24 mouse cellular contexts compared by ENCODE assay signal in the genomic region with DNA sequence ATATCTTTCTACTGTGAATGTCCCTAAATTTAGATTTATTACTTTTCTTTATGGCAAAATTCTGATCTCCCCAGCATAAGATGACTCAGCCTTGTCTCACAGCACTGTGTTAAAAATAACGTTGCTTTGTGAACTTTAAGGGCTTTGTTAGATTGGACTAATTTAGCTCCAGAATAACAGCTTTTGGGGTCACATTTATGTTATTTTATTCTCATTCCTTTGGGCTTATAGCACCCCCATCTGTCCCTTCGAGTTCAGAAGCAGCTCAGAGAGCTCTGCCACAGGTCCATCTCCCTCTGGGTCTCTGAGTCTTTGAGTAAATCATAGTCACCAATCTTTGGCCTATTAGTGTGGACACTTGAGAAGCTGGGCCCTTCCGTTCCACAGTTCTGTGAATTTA. TPM values are rescaled to one million over a fixed set of nuclear protein-coding genes. Genes with fewer than 3 reads are reported as not detected.
DNase-seq lines count a peak whose midpoint lies in the region; ATAC-seq and TF ChIP-seq lines count a peak whose summit lies in the region.
"Had no signal": no experiment of that assay in that cellular context is flagged by ENCODE, and none has a peak within 500 bp of the region (broad histone marks: within the 10 kb centered on the region; RNA-seq: fewer than 3 reads in every experiment).

No protein-coding gene starts in this region.

- H3K4me3 ChIP-seq in heart, adult 2 months: no peak overlapping the region
- H3K4me3 ChIP-seq in lung, postnatal 0 days (ENCODE audit: low read depth, low read length): no peak overlapping the region
- no peak overlapping the region for H3K4me3 ChIP-seq in lung, adult 2 months (replicated peaks; ENCODE audit: extremely low read depth, low read depth, low read length)
- H3K4me3 ChIP-seq: embryonic facial prominence, embryonic 12.5 days; forebrain, embryonic 15.5 days; heart, embryonic 12.5 days; hindbrain, embryonic 12.5 days; limb, embryonic 10.5 days; liver, embryonic 12.5 days; neural tube, embryonic 12.5 days had no signal

- TF ChIP-seq POLR2A in heart, adult 2 months (IDR thresholded peaks at IDR 0.05; ENCODE audit: insufficient read depth, low read depth, low read length): no peak
- no peak for TF ChIP-seq POLR2A in lung, adult 2 months (IDR thresholded peaks at IDR 0.05; ENCODE audit: borderline replicate concordance, extremely low read depth, low read depth, low read length)

- CTCF ChIA-PET in Patski (lab: Charles Lee): no interaction called here

- peak; percentile 22 for TF ChIP-seq CTCF in heart, adult 2 months (IDR thresholded peaks at IDR 0.05)
- TF ChIP-seq CTCF in lung, postnatal 0 days (IDR thresholded peaks at IDR 0.05): peak; percentile 15; the same call in 1 of the 2 replicates
- no peak for TF ChIP-seq CTCF in lung, adult 2 months (IDR thresholded peaks at IDR 0.05; ENCODE audit: insufficient read depth, low read length)
- TF ChIP-seq CTCF in Patski (IDR thresholded peaks at IDR 0.05): peak; percentile 11

- H3K4me2 ChIP-seq in lung, postnatal 0 days (replicated peaks; ENCODE audit: low read depth, low read length): no peak overlapping the region
- H3K4me2 ChIP-seq: embryonic facial prominence, embryonic 12.5 days; forebrain, embryonic 15.5 days; heart, embryonic 12.5 days; hindbrain, embryonic 12.5 days; liver, embryonic 12.5 days; lung, embryonic 14.5 days; midbrain, embryonic 11.5 days; neural tube, embryonic 12.5 days had no signal

- no peaks in the 10 kb centered on the region for H3K79me2 ChIP-seq in heart, adult 2 months (replicated peaks; ENCODE audit: control insufficient read depth, insufficient read depth, low read length)

- in situ Hi-C loops in Patski (cut with MboI; ENCODE audit: low pct_unique_long_range_greater_than_20kb): no loop called here

- no peak for ATAC-seq in lung, postnatal 0 days
- no peak for ATAC-seq in Patski
- ATAC-seq: activated CD4-positive, CD25-positive, alpha-beta regulatory T cell, adult 4 months; forebrain, embryonic 15.5 days; inflammation-experienced regulatory T-cells, adult 6 months; liver, embryonic 12.5 days had no signal

- 58% methylated on average over 3 of the region's 3 CpGs for WGBS in heart, adult 2 months
- WGBS in lung, postnatal 0 days: 49% methylated on average over 3 of the region's 3 CpGs
- 56% methylated on average over 3 of the region's 3 CpGs for WGBS in lung, adult 2 months

- no peaks in the 10 kb centered on the region for H3K36me3 ChIP-seq in heart, adult 2 months (ENCODE audit: control insufficient read depth, insufficient read depth, low read length)
- no peaks in the 10 kb centered on the region for H3K36me3 ChIP-seq in lung, postnatal 0 days (ENCODE audit: insufficient read depth, low read length)
- H3K36me3 ChIP-seq: liver, embryonic 12.5 days had no signal

- no peak overlapping the region for H3K27ac ChIP-seq in heart, adult 2 months
- H3K27ac ChIP-seq in lung, postnatal 0 days (ENCODE audit: low read length): no peak overlapping the region
- H3K27ac ChIP-seq: embryonic facial prominence, embryonic 12.5 days; forebrain, embryonic 15.5 days; hindbrain, embryonic 12.5 days; limb, embryonic 10.5 days; liver, embryonic 12.5 days; neural tube, embryonic 12.5 days had no signal

- no peak overlapping the region for H3K9ac ChIP-seq in heart, adult 2 months (ENCODE audit: low read depth, low read length)
- H3K9ac ChIP-seq in lung, postnatal 0 days (replicated peaks; ENCODE audit: low read depth): no peak overlapping the region
- H3K9ac ChIP-seq: embryonic facial prominence, embryonic 12.5 days; forebrain, embryonic 15.5 days; heart, embryonic 12.5 days; hindbrain, embryonic 12.5 days; liver, embryonic 12.5 days; lung, embryonic 14.5 days; neural tube, embryonic 12.5 days had no signal

- no peaks in the 10 kb centered on the region for H3K4me1 ChIP-seq in heart, adult 2 months (ENCODE audit: control insufficient read depth, insufficient read depth, low read length)
- no peaks in the 10 kb centered on the region for H3K4me1 ChIP-seq in lung, postnatal 0 days (ENCODE audit: insufficient read depth, low read depth, low read length)
- no peaks in the 10 kb centered on the region for H3K4me1 ChIP-seq in lung, adult 2 months (ENCODE audit: control insufficient read depth, insufficient read depth, low read length)
- H3K4me1 ChIP-seq: embryonic facial prominence, embryonic 12.5 days; forebrain, embryonic 15.5 days; heart, embryonic 12.5 days; hindbrain, embryonic 12.5 days; limb, embryonic 10.5 days; liver, embryonic 12.5 days; neural tube, embryonic 12.5 days had no signal

- no peak for TF ChIP-seq EP300 in heart, adult 2 months (IDR thresholded peaks at IDR 0.05; ENCODE audit: insufficient read depth, low read depth, low read length)
- TF ChIP-seq EP300 in lung, postnatal 0 days (IDR thresholded peaks at IDR 0.05): no peak

- H3K27me3 ChIP-seq in heart, adult 2 months (ENCODE audit: control insufficient read depth, insufficient read depth, low read length): no peaks in the 10 kb centered on the region
- no peaks in the 10 kb centered on the region for H3K27me3 ChIP-seq in lung, postnatal 0 days (replicated peaks; ENCODE audit: insufficient read depth, low read length)
- no peaks in the 10 kb centered on the region for H3K27me3 ChIP-seq in Patski
- H3K27me3 ChIP-seq: embryonic facial prominence, embryonic 12.5 days; forebrain, embryonic 15.5 days; heart, embryonic 12.5 days; hindbrain, embryonic 12.5 days; liver, embryonic 12.5 days; neural tube, embryonic 12.5 days had no signal

- no peak for DNase-seq in heart, adult 2 months
- DNase-seq in heart, adult 11 months: no peak
- no peak for DNase-seq in lung, postnatal 0 days (ENCODE audit: low spot score)
- DNase-seq in lung, adult 2 months: no peak
- no peak for DNase-seq in Patski (ENCODE audit: low read depth, low spot score)
- DNase-seq in adrenal gland, postnatal 10 days: no peak
- DNase-seq in neural tube, embryonic 10.5 days (ENCODE audit: extremely low spot score, low spot score): no peak
- DNase-seq: cerebellum, adult 9-11 months; heart, postnatal 14 days; layer of hippocampus, postnatal 36 days; lung, embryonic 14.5 days; lung, postnatal 4 days; thymus, adult 18-20 months; thymus, postnatal 4 days had no signal

- POLR2A ChIA-PET in Patski (lab: Charles Lee): no interaction called here

- no peaks in the 10 kb centered on the region for H3K9me3 ChIP-seq in lung, postnatal 0 days (ENCODE audit: low read length)
- H3K9me3 ChIP-seq: embryonic facial prominence, embryonic 12.5 days; forebrain, embryonic 15.5 days; heart, embryonic 12.5 days; hindbrain, embryonic 12.5 days; limb, embryonic 10.5 days; liver, embryonic 12.5 days; neural tube, embryonic 12.5 days had no signal

- intact Hi-C loops in heart, adult 2 months (cut with DNase I): no loop called here

RNA-seq across cellular contexts. Expression of gene Ddias, which starts 36.1 kb away (rescaled TPM):
- total RNA-seq in heart, adult 2 months (2021): under 1 TPM; 0.30 to 0.44 TPM
- polyA plus RNA-seq in heart, adult 2 months (2012; rRNA removed): 0.09 and 0.16 TPM in 2 replicates
- polyA plus RNA-seq in lung, postnatal 0 days (2015; fragmentation: Nextera tagmentation; extraction: Ambion mirVana): 1.1 and 1.5 TPM in 2 replicates
- 0.03 and 0.07 TPM in 2 replicates for polyA plus RNA-seq in lung, adult 2 months (2012; rRNA removed)
- polyA plus RNA-seq in Patski (2021): 6.5 TPM
- total RNA-seq in adrenal gland, postnatal 10 days (2021): 1 to 10 TPM; 1.7 to 3.4 TPM

RNA-seq across cellular contexts. Expression of gene Prcp, which starts 36.4 kb away (rescaled TPM):
- 10 to 100 TPM; 10.1 to 10.2 TPM for total RNA-seq in heart, adult 2 months (2021)
- 13.2 and 18.8 TPM in 2 replicates for polyA plus RNA-seq in heart, adult 2 months (2012; rRNA removed)
- polyA plus RNA-seq in lung, postnatal 0 days (2015; fragmentation: Nextera tagmentation; extraction: Ambion mirVana): 30.0 and 34.9 TPM in 2 replicates
- 25.4 and 32.5 TPM in 2 replicates for polyA plus RNA-seq in lung, adult 2 months (2012; rRNA removed)
- 8.8 TPM for polyA plus RNA-seq in Patski (2021)
- 10 to 100 TPM; 34.2 to 39.0 TPM for total RNA-seq in adrenal gland, postnatal 10 days (2021)
